Mouse (Mus musculus): ENCODE measurements around the gene Cipc. TPM values are rescaled to one million over a fixed set of nuclear protein-coding genes. Genes with fewer than 3 reads are reported as not detected.

The Cipc gene
- polyA plus RNA-seq, 1 experiment = not detected

DNA sequence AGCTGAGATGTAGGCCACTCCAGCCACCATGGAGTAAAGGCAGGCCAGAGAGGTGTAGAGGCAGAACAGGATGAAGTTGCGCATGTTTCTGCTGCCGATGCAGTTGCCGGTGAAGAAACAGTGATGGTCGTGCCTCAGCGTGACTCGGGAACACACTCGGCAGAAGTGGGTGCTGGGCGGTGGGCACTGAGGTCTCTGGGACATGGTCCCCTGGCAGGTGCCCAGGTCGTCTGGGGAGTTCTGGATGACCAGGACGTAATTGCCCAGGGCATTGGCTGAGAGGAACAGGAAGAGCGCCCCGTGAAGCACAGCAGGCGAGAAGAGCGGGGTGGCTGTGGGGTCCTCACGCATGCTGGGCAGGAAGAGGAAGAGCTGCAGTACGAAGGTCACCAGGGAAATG, 41.4 kb downstream of the Cipc start:
- no peak overlapping the region for H3K27ac ChIP-seq (ENCODE audit: insufficient read depth, low read depth, low read length)
- H3K4me1 ChIP-seq (ENCODE audit: control insufficient read depth, insufficient read depth, low read length) = peaks cover 16% of the 10 kb centered on the region
- TF ChIP-seq CTCF (IDR thresholded peaks at IDR 0.05; ENCODE audit: insufficient read depth, low read depth, low read length) = no peak
- no peak for TF ChIP-seq POLR2A (IDR thresholded peaks at IDR 0.05; ENCODE audit: insufficient read depth, low read depth, low read length)
- 74% methylated on average over 16 of the region's 16 CpGs for WGBS
- no peak overlapping the region for H3K4me3 ChIP-seq (ENCODE audit: insufficient read depth, low read depth, low read length)

DNA sequence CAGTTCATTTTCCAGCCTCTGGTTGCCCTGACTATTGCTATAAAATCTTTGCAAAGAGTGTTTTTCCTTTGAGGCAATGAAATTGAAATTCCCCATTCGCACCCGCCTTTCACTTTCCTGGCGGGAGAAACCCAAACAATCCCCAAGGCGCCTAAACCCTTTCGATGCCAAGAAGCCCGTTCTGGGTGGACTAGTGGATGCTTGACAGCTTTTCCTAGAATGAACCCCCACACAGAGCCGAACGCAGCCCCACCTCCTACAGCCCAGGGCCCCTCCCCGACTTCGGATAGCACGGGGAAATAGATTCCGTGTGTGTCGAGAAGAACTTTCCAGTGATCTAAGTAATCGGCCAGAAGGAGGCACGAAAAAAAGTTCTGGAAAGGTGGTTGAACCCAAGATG, 42.5 kb downstream of the Cipc start:
- TF ChIP-seq CTCF (IDR thresholded peaks at IDR 0.05; ENCODE audit: insufficient read depth, low read depth, low read length) (no peak), POLR2A (IDR thresholded peaks at IDR 0.05; ENCODE audit: insufficient read depth, low read depth, low read length) (no peak)
- Histone ChIP-seq H3K4me1 (ENCODE audit: control insufficient read depth, insufficient read depth, low read length) (peaks cover 10% of the 10 kb centered on the region), H3K4me3 (ENCODE audit: insufficient read depth, low read depth, low read length) (peak overlapping the region; percentile 70), H3K27ac (ENCODE audit: insufficient read depth, low read depth, low read length) (no peak overlapping the region)
- WGBS = 3% methylated on average over 15 of the region's 15 CpGs

DNA sequence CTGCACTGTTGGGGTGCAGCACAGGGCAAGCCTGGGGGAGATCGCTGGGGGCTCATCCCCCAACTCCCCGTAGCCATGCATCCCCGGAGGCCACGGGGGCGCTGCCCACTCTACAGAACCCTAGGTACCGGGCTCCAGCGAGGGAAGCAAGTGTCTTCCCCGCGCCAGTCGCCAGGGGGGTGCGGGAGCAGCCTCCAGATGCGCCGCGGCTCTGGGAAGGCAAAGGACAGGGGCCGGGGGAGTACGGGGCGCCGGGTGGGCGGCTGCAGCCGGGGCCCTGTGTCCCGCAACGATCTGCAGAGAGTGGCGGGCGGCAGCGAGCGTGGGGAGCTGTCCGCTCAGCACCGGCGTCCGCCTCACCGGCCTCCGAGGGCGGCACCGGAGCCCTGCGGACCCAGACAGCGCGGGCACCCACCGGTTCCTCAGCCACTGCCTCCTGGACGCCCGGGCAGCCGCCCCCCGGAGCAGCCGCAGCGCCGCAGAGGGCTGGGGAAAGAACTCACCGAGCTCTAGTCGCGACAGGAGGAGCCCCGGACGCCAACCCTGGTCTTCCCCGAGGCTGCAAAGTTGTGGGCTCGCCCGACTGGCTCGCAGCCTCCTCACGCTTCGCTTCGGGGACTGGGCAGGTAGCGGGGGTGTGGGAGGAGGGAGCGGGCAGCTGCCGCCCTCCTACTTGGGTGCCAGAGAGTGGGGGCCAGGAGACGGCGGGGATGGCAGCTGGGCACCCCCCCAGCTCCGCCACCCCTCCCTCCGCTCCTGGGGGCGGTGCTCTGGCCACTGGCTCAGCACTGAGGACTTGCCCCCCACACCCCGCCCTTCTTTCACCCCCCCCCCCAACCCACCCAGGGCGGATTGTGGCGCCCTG, 43.3 kb downstream of the Cipc start, which contains the start of gene Zdhhc22:
Gene Zdhhc22, minus strand, starts transcription at position 541 of the 865 bp plus-strand sequence.
- WGBS = under 1% methylated on average over 67 of the region's 68 CpGs
- Histone ChIP-seq H3K4me1 (ENCODE audit: control insufficient read depth, insufficient read depth, low read length) (peaks cover 17% of the 10 kb centered on the region), H3K4me3 (ENCODE audit: insufficient read depth, low read depth, low read length) (peak within 1 kb of the TSS; percentile 70), H3K27ac (ENCODE audit: insufficient read depth, low read depth, low read length) (no peak within 1 kb of the TSS)
- TF ChIP-seq POLR2A (IDR thresholded peaks at IDR 0.05; ENCODE audit: insufficient read depth, low read depth, low read length) (no peak), CTCF (IDR thresholded peaks at IDR 0.05; ENCODE audit: insufficient read depth, low read depth, low read length) (peak; percentile 59; the same call in 1 of the 2 replicates)

DNA sequence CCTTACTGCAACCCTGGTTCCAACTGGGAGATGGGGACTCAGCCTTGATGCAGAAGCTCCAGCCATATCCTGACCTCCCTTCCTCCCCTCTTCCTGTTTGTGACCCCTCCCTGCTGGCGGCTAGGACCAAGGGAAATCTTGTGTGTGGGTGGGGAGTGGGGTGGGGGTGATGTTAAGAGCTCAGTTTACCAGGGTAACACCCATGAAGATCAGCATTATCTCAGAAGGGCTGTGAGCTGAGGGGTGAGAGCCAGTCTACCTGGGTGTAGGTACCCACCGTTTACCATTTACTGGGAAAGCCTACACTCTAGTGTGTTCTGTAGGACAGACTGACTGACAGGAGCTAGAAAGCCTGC, 43.9 kb downstream of the Cipc start:
- WGBS = 40% methylated on average over 2 of the region's 2 CpGs
- Histone ChIP-seq H3K27ac (ENCODE audit: insufficient read depth, low read depth, low read length) (no peak overlapping the region), H3K4me3 (ENCODE audit: insufficient read depth, low read depth, low read length) (peak overlapping the region; percentile 70; the same call in 1 of the 2 replicates), H3K4me1 (ENCODE audit: control insufficient read depth, insufficient read depth, low read length) (peaks cover 17% of the 10 kb centered on the region)
- TF ChIP-seq POLR2A (IDR thresholded peaks at IDR 0.05; ENCODE audit: insufficient read depth, low read depth, low read length) = no peak
- TF ChIP-seq CTCF (IDR thresholded peaks at IDR 0.05; ENCODE audit: insufficient read depth, low read depth, low read length) = no peak

DNA sequence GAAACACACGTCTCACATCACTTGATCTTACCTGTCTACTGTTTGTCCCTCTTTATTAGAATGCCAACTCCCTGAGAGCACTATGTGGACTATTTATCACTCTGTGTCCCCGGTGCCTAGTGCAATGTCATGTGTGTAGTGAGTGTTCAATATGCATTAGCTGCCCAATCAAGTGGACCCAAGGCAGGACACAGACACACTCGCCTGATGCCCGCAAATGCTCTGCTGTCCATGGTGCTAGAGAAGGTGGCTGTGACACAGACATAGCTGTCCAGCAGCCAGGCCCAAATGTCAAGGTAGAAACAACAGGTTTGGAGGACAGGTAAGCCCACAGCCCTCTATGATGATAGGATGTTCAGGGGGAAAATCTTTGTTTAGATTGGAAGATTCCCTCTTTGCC, 47.3 kb downstream of the Cipc start:
- no peak overlapping the region for H3K4me3 ChIP-seq (ENCODE audit: insufficient read depth, low read depth, low read length)
- no peak for TF ChIP-seq POLR2A (IDR thresholded peaks at IDR 0.05; ENCODE audit: insufficient read depth, low read depth, low read length)
- no peak for TF ChIP-seq CTCF (IDR thresholded peaks at IDR 0.05; ENCODE audit: insufficient read depth, low read depth, low read length)
- peaks cover 17% of the 10 kb centered on the region for H3K4me1 ChIP-seq (ENCODE audit: control insufficient read depth, insufficient read depth, low read length)
- 72% methylated on average over 4 of the region's 4 CpGs for WGBS
- H3K27ac ChIP-seq (ENCODE audit: insufficient read depth, low read depth, low read length) = no peak overlapping the region

DNA sequence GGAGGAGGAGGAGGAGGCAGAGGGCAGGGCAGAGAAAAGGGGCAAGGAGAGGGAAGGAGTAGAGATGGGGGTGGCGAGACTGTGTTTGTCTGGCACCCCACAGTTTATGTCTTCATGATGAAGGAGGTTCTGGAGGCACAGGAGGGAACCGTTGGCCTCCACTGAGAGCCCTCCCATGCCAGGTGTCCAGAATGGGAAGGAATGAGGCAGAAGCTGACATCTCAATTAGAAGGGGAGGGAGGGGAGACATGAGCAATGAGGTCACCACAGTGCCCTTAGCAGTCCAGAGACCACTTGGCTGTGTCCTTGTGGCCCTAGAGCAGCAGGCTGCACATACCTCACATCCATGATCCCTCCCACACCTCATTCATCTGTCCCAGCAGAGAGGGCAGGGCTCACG, 47.9 kb downstream of the Cipc start:
- WGBS = 40% methylated on average over 3 of the region's 3 CpGs
- TF ChIP-seq POLR2A (IDR thresholded peaks at IDR 0.05; ENCODE audit: insufficient read depth, low read depth, low read length) = no peak
- TF ChIP-seq CTCF (IDR thresholded peaks at IDR 0.05; ENCODE audit: insufficient read depth, low read depth, low read length) = no peak
- Histone ChIP-seq H3K4me1 (ENCODE audit: control insufficient read depth, insufficient read depth, low read length) (peaks cover 12% of the 10 kb centered on the region), H3K4me3 (ENCODE audit: insufficient read depth, low read depth, low read length) (no peak overlapping the region), H3K27ac (ENCODE audit: insufficient read depth, low read depth, low read length) (no peak overlapping the region)

DNA sequence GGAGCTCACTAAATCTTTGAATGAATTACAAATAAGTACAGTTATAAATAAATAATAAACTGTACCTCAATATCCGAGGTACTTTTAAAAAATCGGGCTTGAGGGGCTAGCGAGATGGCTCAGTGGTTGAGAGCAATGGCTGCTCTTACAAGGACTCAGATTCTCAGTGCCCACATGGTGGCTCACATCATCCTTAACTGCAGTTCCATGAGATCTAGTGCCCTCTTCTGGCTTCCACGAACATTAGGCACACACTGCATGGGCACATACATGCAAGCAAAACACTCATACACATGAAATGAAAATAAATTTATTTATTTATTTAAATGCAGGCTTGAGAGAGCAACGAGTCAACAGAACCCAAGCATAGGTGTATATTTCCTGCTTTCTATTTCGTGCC, 49.1 kb downstream of the Cipc start:
- H3K4me1 ChIP-seq (ENCODE audit: control insufficient read depth, insufficient read depth, low read length) = peaks cover 9% of the 10 kb centered on the region
- H3K27ac ChIP-seq (ENCODE audit: insufficient read depth, low read depth, low read length) = no peak overlapping the region
- no peak overlapping the region for H3K4me3 ChIP-seq (ENCODE audit: insufficient read depth, low read depth, low read length)
- 81% methylated on average over 6 of the region's 6 CpGs for WGBS
- TF ChIP-seq POLR2A (IDR thresholded peaks at IDR 0.05; ENCODE audit: insufficient read depth, low read depth, low read length) (no peak), CTCF (IDR thresholded peaks at IDR 0.05; ENCODE audit: insufficient read depth, low read depth, low read length) (no peak)

DNA sequence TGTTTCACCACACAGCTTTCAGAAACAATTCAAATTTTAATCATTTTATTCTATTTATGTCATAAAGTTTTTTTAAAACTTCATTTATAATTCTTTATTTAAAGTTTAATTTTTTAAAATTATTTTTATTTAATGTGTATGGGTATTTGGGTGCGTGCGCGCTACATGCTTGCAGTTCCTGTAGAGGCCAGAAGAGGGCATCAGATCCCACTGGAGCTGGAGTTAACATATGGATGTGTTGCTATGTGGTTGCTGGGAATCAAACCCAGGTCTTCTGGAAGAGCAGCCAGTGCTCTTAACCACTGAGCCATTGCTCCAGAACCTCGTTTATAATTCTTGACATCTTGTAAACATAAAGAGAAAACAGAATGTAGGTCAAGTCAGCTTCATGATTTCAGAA, 51.9 kb downstream of the Cipc start:
- 89% methylated on average over 4 of the region's 4 CpGs for WGBS
- no peak overlapping the region for H3K4me3 ChIP-seq (ENCODE audit: insufficient read depth, low read depth, low read length)
- TF ChIP-seq POLR2A (IDR thresholded peaks at IDR 0.05; ENCODE audit: insufficient read depth, low read depth, low read length) = no peak
- TF ChIP-seq CTCF (IDR thresholded peaks at IDR 0.05; ENCODE audit: insufficient read depth, low read depth, low read length) = no peak

DNA sequence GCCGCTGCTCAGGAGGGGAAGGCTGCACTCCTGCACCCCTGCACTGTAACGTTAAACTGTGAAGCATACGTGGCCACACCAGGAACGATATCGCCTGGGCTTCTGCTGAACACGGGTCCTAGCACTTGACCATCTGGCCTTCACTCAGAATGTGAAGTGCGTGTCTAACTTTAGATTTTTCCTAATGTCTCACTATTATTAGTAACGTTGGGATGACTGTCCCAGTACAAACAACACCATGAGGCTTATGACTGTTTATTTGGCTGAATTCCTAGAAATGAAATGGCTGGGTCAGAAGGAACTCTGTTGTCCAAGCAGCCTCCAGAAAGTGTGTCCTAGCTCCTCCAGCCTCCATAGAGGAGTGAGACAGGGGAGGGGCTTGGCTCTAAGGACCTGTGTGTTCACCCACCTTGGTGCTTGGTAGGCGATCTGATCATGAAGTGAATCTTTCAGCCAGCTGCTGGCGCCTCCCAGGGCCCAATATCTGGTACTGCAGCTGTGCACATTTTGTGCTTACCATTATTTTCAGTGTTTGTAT, 52.5 kb downstream of the Cipc start:
- 70% methylated on average over 10 of the region's 10 CpGs for WGBS
- H3K27ac ChIP-seq (ENCODE audit: insufficient read depth, low read depth, low read length) = no peak overlapping the region
- H3K4me1 ChIP-seq (ENCODE audit: control insufficient read depth, insufficient read depth, low read length) = peaks cover 19% of the 10 kb centered on the region
- H3K4me3 ChIP-seq (ENCODE audit: insufficient read depth, low read depth, low read length) = no peak overlapping the region
- TF ChIP-seq CTCF (IDR thresholded peaks at IDR 0.05; ENCODE audit: insufficient read depth, low read depth, low read length) (peak; percentile 40; the same call in 1 of the 2 replicates), POLR2A (IDR thresholded peaks at IDR 0.05; ENCODE audit: insufficient read depth, low read depth, low read length) (no peak)

More for the DNA sequence above, 51.9 kb downstream of the Cipc start:
- Histone ChIP-seq H3K27ac (ENCODE audit: insufficient read depth, low read depth, low read length) (no peak overlapping the region), H3K4me1 (ENCODE audit: control insufficient read depth, insufficient read depth, low read length) (peaks cover 18% of the 10 kb centered on the region)

Data from olfactory bulb, adult 2 months (tissue).